Mouse (Mus musculus): Measurements from ENCODE around the gene Por.

Gene Por

DNA sequence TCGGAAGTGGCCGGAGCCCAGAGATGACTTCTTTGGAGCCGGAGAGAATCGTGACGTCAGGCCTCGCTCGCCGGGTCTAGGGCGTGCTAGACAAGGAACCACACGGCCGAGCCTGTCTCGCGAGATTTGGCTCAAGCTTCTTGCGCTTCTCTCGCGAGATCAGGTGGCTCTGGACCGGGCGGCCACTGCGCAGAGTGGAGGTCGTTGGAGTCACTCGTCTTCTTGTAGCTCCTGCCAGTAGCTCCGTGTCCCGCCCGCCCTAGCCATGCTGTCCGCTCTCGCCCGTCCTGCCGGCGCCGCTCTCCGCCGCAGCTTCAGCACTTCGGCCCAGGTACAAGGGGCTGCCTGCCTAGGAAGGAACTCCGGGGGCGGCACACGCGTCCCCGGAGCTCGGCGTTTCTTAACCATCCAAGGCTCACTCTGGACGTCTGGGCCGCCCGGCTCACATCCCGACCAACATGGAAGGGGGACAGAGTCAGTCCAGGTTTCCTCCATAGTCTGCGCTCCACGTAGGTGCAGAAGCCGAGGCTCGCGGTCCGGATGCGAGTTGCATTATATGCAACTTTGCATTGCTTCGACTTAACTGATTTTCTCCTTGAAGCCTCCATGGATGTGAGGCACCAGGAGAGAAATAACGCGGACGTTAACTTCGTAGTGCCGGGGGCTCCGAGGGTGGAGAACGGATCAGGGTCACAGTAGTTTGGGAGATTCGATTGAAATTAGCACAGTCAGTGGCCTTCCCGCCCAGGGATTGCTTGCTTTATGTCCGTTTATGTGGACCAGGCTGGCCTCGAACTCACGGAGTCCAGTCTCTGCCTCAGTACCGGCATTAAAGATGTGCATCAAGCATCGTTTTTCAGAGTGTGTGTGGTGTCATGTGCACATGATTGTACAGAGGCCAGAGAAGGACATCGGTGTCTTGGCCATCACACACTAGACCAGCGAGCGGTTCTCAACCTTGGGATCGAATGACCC, 108.9 kb downstream of the Por start, which contains the start of gene Mdh2:
Gene Mdh2, plus strand, starts transcription at position 10 of the 975 bp plus-strand sequence.
- DNase-seq: peak; percentile 100

DNA sequence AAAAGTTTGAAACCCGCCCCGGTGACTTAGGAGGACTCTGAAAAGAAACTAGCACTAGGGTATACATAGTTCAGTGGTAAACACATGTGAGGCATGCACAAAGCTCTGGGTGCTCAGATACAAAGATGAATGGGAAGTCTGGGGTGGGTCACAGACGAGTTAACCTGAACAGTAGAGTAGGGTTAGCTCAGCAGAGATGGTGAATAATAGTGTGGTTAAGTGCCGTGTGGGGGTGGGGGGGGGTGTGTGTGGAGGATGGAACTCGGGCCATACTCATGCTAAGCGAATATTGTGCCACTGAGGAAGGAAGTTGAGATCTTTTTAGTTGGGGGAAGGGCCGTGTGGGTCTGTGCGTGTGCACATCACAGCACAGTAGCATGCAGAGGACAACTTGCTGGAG, 110.5 kb downstream of the Por start:
- no peak for DNase-seq

DNA sequence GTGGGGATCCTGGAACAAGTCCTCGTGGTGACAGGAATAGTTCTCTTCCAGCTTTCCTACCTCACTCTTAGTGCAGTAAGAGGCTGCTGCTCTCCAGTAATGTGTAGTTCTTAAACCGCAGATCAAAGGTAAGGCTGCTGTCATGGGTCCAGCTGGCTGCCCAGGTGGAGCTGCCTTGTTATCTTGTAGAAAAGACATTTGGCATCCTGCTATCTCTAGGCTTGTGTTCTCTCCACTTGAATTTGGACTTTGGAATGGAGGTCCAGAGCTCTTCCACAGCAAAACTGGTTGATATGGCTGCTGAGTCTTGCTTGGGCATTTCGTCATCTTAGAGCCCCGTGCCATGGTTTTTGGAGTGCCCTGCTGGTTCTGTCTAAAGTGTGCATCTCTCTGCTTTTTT, 113.1 kb downstream of the Por start:
- no peak for DNase-seq

Data from kidney, postnatal 25 days (tissue).